Comparison of ENCODE assay signal across 9 mouse cellular contexts in the genomic region with DNA sequence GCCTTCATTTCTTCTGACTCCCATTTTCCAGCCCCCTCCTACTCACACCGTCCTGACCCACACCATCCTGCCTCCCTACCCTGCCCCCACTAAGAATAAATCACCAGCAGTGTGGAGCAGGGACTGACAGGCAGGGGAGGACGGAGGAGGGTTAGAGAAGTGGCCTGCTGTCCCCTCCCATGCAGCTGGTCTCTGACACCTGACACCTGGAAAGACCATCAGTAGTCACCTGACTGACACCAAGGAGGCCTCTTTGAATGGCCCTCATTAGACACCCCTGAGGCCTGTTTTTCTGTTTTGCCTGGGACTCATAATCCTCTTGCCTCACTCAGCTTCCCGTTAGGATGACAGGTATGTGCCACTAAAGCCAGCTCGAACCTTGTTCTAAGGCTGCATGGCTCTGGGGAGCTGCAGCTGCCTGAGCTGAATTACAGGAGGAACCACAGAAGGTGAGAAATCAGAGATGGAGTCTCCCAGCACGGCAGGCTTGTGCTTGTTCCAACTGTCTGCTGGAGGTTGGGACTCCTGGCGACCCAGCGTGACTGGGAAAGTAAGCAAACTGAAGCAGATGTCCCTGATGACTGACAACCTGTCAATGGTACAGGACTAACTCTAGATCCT. TPM values are rescaled to one million over a fixed set of nuclear protein-coding genes. Genes with fewer than 3 reads are reported as not detected.
DNase-seq lines count a peak whose midpoint lies in the region; ATAC-seq and TF ChIP-seq lines count a peak whose summit lies in the region.
"Had no signal": no experiment of that assay in that cellular context is flagged by ENCODE, and none has a peak within 500 bp of the region (broad histone marks: within the 10 kb centered on the region; RNA-seq: fewer than 3 reads in every experiment).

No protein-coding gene starts in this region.

- intact Hi-C loops in heart, adult 2 months (cut with DNase I) = no loop called here

- peak overlapping the region; percentile 38; the same call in 1 of the 2 replicates for H3K9ac ChIP-seq in heart, embryonic 15.5 days
- no peak overlapping the region for H3K9ac ChIP-seq in heart, adult 2 months (ENCODE audit: low read depth, low read length)
- H3K9ac ChIP-seq in midbrain, embryonic 11.5 days (ENCODE audit: low read length) = no peak overlapping the region
- H3K9ac ChIP-seq in midbrain, embryonic 16.5 days (ENCODE audit: low read depth, low read length) = no peak overlapping the region
- no peak overlapping the region for H3K9ac ChIP-seq in intestine, embryonic 16.5 days (ENCODE audit: low read depth, low read length)
- no peak overlapping the region for H3K9ac ChIP-seq in stomach, postnatal 0 days (ENCODE audit: low read length)

- H3K79me2 ChIP-seq in heart, adult 2 months (replicated peaks; ENCODE audit: control insufficient read depth, insufficient read depth, low read length) = no peaks in the 10 kb centered on the region

- H3K27ac ChIP-seq in heart, embryonic 15.5 days = peak overlapping the region; percentile 81
- no peak overlapping the region for H3K27ac ChIP-seq in heart, adult 2 months
- no peak overlapping the region for H3K27ac ChIP-seq in midbrain, embryonic 11.5 days (ENCODE audit: low read depth, low read length)
- H3K27ac ChIP-seq in midbrain, embryonic 16.5 days (ENCODE audit: low read length) = no peak overlapping the region
- no peak overlapping the region for H3K27ac ChIP-seq in intestine, embryonic 16.5 days (ENCODE audit: low read length)
- H3K27ac ChIP-seq in stomach, postnatal 0 days (replicated peaks) = peak overlapping the region; percentile 65

- H3K27me3 ChIP-seq in heart, embryonic 15.5 days = peaks cover 6% of the 10 kb centered on the region; the same call in 1 of the 2 replicates
- H3K27me3 ChIP-seq in heart, adult 2 months (ENCODE audit: control insufficient read depth, insufficient read depth, low read length) = no peaks in the 10 kb centered on the region
- no peaks in the 10 kb centered on the region for H3K27me3 ChIP-seq in midbrain, embryonic 11.5 days (ENCODE audit: control insufficient read depth, insufficient read depth, low read length)
- no peaks in the 10 kb centered on the region for H3K27me3 ChIP-seq in midbrain, embryonic 16.5 days (ENCODE audit: control insufficient read depth, insufficient read depth, low read depth, low read length)
- H3K27me3 ChIP-seq in intestine, embryonic 16.5 days (replicated peaks; ENCODE audit: control insufficient read depth, insufficient read depth, low read length) = no peaks in the 10 kb centered on the region
- no peaks in the 10 kb centered on the region for H3K27me3 ChIP-seq in stomach, postnatal 0 days (ENCODE audit: control insufficient read depth, insufficient read depth, low read length)

- H3K4me3 ChIP-seq in heart, embryonic 15.5 days = no peak overlapping the region
- H3K4me3 ChIP-seq in heart, adult 2 months = no peak overlapping the region
- no peak overlapping the region for H3K4me3 ChIP-seq in midbrain, embryonic 11.5 days (ENCODE audit: low read depth, low read length)
- H3K4me3 ChIP-seq in midbrain, embryonic 16.5 days (ENCODE audit: low read depth, low read length) = no peak overlapping the region
- no peak overlapping the region for H3K4me3 ChIP-seq in intestine, embryonic 16.5 days (ENCODE audit: low read length)
- no peak overlapping the region for H3K4me3 ChIP-seq in stomach, postnatal 0 days (ENCODE audit: low read depth, low read length)

- no peak for TF ChIP-seq CTCF in heart, adult 2 months (IDR thresholded peaks at IDR 0.05)
- no peak for TF ChIP-seq CTCF in stomach, postnatal 0 days (IDR thresholded peaks at IDR 0.05; ENCODE audit: low read depth)

- no peak for TF ChIP-seq EP300 in heart, adult 2 months (IDR thresholded peaks at IDR 0.05; ENCODE audit: insufficient read depth, low read depth, low read length)
- no peak for TF ChIP-seq EP300 in stomach, postnatal 0 days (optimal IDR thresholded peaks at IDR 0.05)

- no peaks in the 10 kb centered on the region for H3K9me3 ChIP-seq in heart, embryonic 15.5 days (replicated peaks)
- no peaks in the 10 kb centered on the region for H3K9me3 ChIP-seq in midbrain, embryonic 11.5 days (ENCODE audit: control insufficient read depth, low read length)
- no peaks in the 10 kb centered on the region for H3K9me3 ChIP-seq in midbrain, embryonic 16.5 days (replicated peaks; ENCODE audit: control insufficient read depth, low read length, poor library complexity, severe bottlenecking)
- no peaks in the 10 kb centered on the region for H3K9me3 ChIP-seq in intestine, embryonic 16.5 days (ENCODE audit: control insufficient read depth, low read length)
- H3K9me3 ChIP-seq in stomach, postnatal 0 days (ENCODE audit: control insufficient read depth, low read length) = no peaks in the 10 kb centered on the region

- no peak for DNase-seq in heart, adult 2 months
- peak; percentile 75 for DNase-seq in midbrain, embryonic 11.5 days (ENCODE audit: low spot score, missing footprints)
- DNase-seq in stomach, postnatal 0 days (ENCODE audit: low spot score) = no peak
- DNase-seq in cerebellum, adult 9-11 months = no peak
- no peak for DNase-seq in layer of hippocampus, adult 8-10 months (ENCODE audit: low spot score in 2 of 2)
- DNase-seq: layer of hippocampus, adult 9-11 months had no signal

- peak; percentile 12 for ATAC-seq in heart, embryonic 15.5 days (replicated peaks; ENCODE audit: insufficient number of reproducible peaks, insufficient read depth, low FRiP score, low read depth)
- 0 out of 2 replicates have a peak, but pooled peaks have one; percentile 6 for ATAC-seq in midbrain, embryonic 11.5 days (ENCODE audit: low FRiP score)
- ATAC-seq in midbrain, embryonic 16.5 days = no peak
- ATAC-seq in intestine, embryonic 16.5 days = peak; percentile 27
- ATAC-seq in stomach, postnatal 0 days (ENCODE audit: low FRiP score, low TSS enrichment) = no peak

- peaks cover 50% of the 10 kb centered on the region for H3K4me1 ChIP-seq in heart, embryonic 15.5 days (replicated peaks)
- H3K4me1 ChIP-seq in heart, adult 2 months (ENCODE audit: control insufficient read depth, insufficient read depth, low read length) = peaks cover 2% of the 10 kb centered on the region
- no peaks in the 10 kb centered on the region; the same call in 1 of the 2 replicates for H3K4me1 ChIP-seq in midbrain, embryonic 11.5 days (ENCODE audit: control insufficient read depth, insufficient read depth, low read length)
- H3K4me1 ChIP-seq in midbrain, embryonic 16.5 days (ENCODE audit: control insufficient read depth, insufficient read depth, low read length) = no peaks in the 10 kb centered on the region
- H3K4me1 ChIP-seq in intestine, embryonic 16.5 days (ENCODE audit: control insufficient read depth, insufficient read depth, low read length) = peaks cover 28% of the 10 kb centered on the region
- H3K4me1 ChIP-seq in stomach, postnatal 0 days (replicated peaks; ENCODE audit: control insufficient read depth, insufficient read depth) = peaks cover 3% of the 10 kb centered on the region; the same call in 1 of the 2 replicates

- WGBS in heart, embryonic 15.5 days = 19% methylated on average over 7 of the region's 7 CpGs
- whole genome bisulfite sequencing in heart, adult 2 months = 26% methylated on average over 7 of the region's 7 CpGs
- WGBS in midbrain, embryonic 11.5 days = 15% methylated on average over 7 of the region's 7 CpGs
- 17% methylated on average over 7 of the region's 7 CpGs for WGBS in midbrain, embryonic 16.5 days
- WGBS in intestine, embryonic 16.5 days = 13% methylated on average over 7 of the region's 7 CpGs
- 26% methylated on average over 7 of the region's 7 CpGs for WGBS in stomach, postnatal 0 days

- no peak for TF ChIP-seq POLR2A in heart, adult 2 months (IDR thresholded peaks at IDR 0.05; ENCODE audit: insufficient read depth, low read depth, low read length)

- peak overlapping the region; percentile 40 for H3K4me2 ChIP-seq in heart, embryonic 15.5 days
- H3K4me2 ChIP-seq in midbrain, embryonic 11.5 days = no peak overlapping the region
- H3K4me2 ChIP-seq in midbrain, embryonic 16.5 days (ENCODE audit: low read length) = no peak overlapping the region
- H3K4me2 ChIP-seq in intestine, embryonic 16.5 days (ENCODE audit: low read depth, low read length) = peak overlapping the region; percentile 39
- no peak overlapping the region for H3K4me2 ChIP-seq in stomach, postnatal 0 days (replicated peaks; ENCODE audit: low read depth)

- H3K36me3 ChIP-seq in heart, embryonic 15.5 days = peaks cover 20% of the 10 kb centered on the region
- H3K36me3 ChIP-seq in heart, adult 2 months (ENCODE audit: control insufficient read depth, insufficient read depth, low read length) = no peaks in the 10 kb centered on the region
- peaks cover 9% of the 10 kb centered on the region for H3K36me3 ChIP-seq in midbrain, embryonic 11.5 days (ENCODE audit: control insufficient read depth, insufficient read depth, low read length)
- peaks cover 16% of the 10 kb centered on the region for H3K36me3 ChIP-seq in midbrain, embryonic 16.5 days (ENCODE audit: control insufficient read depth, insufficient read depth, low read length)
- H3K36me3 ChIP-seq in intestine, embryonic 16.5 days (ENCODE audit: control insufficient read depth, insufficient read depth, low read length) = peaks cover 13% of the 10 kb centered on the region
- H3K36me3 ChIP-seq in stomach, postnatal 0 days (ENCODE audit: control insufficient read depth, insufficient read depth, low read length) = peaks cover 3% of the 10 kb centered on the region; the same call in 1 of the 2 replicates

RNA-seq across cellular contexts. Expression of a gene that starts 9.3 kb away (rescaled TPM):
- 11.6 and 16.5 TPM in 2 replicates for polyA plus RNA-seq in heart, embryonic 15.5 days (2015; fragmentation: Nextera tagmentation; extraction: Ambion mirVana)
- total RNA-seq in heart, adult 2 months (2021) = 1 to 10 TPM; 3.0 to 4.7 TPM
- polyA plus RNA-seq in heart, adult 2 months (2012; rRNA removed) = 8.3 and 9.9 TPM in 2 replicates
- polyA plus RNA-seq in midbrain, embryonic 11.5 days (2014; fragmentation: Nextera tagmentation; extraction: Ambion mirVana) = 13.1 and 15.0 TPM in 2 replicates
- 15.6 and 16.1 TPM in 2 replicates for polyA plus RNA-seq in midbrain, embryonic 16.5 days (2015; fragmentation: Nextera tagmentation; extraction: Ambion mirVana)
- 15.7 and 16.6 TPM in 2 replicates for polyA plus RNA-seq in intestine, embryonic 16.5 days (2015; fragmentation: Nextera tagmentation; extraction: Ambion mirVana)
- polyA plus RNA-seq in stomach, postnatal 0 days (2015; fragmentation: Nextera tagmentation; extraction: Ambion mirVana) = 19.0 and 22.8 TPM in 2 replicates
- total RNA-seq in layer of hippocampus, adult 8-10 months (2022) = 10 to 100 TPM; 10.3 to 15.4 (median 12.5) TPM

RNA-seq across cellular contexts. Expression of a gene that starts 9.6 kb away (rescaled TPM):
- polyA plus RNA-seq in heart, embryonic 15.5 days (2015; fragmentation: Nextera tagmentation; extraction: Ambion mirVana) = 912 and 1,025 TPM in 2 replicates
- total RNA-seq in heart, adult 2 months (2021) = 100 to 1,000 TPM; 748 to 906 TPM
- 1,680 and 1,786 TPM in 2 replicates for polyA plus RNA-seq in heart, adult 2 months (2012; rRNA removed)
- 323 and 337 TPM in 2 replicates for polyA plus RNA-seq in midbrain, embryonic 11.5 days (2014; fragmentation: Nextera tagmentation; extraction: Ambion mirVana)
- 492 and 497 TPM in 2 replicates for polyA plus RNA-seq in midbrain, embryonic 16.5 days (2015; fragmentation: Nextera tagmentation; extraction: Ambion mirVana)
- polyA plus RNA-seq in intestine, embryonic 16.5 days (2015; fragmentation: Nextera tagmentation; extraction: Ambion mirVana) = 527 and 530 TPM in 2 replicates
- 584 and 595 TPM in 2 replicates for polyA plus RNA-seq in stomach, postnatal 0 days (2015; fragmentation: Nextera tagmentation; extraction: Ambion mirVana)
- total RNA-seq in layer of hippocampus, adult 8-10 months (2022) = 100 to 1,000 TPM; 161 to 224 (median 198) TPM

RNA-seq across cellular contexts. Expression of a gene that starts 30.2 kb away (rescaled TPM):
- 19.8 and 25.7 TPM in 2 replicates for polyA plus RNA-seq in heart, embryonic 15.5 days (2015; fragmentation: Nextera tagmentation; extraction: Ambion mirVana)
- total RNA-seq in heart, adult 2 months (2021) = 10 to 100 TPM; 24.4 to 26.8 TPM
- 26.2 and 49.3 TPM in 2 replicates for polyA plus RNA-seq in heart, adult 2 months (2012; rRNA removed)
- polyA plus RNA-seq in midbrain, embryonic 11.5 days (2014; fragmentation: Nextera tagmentation; extraction: Ambion mirVana) = 7.4 and 9.1 TPM in 2 replicates
- polyA plus RNA-seq in midbrain, embryonic 16.5 days (2015; fragmentation: Nextera tagmentation; extraction: Ambion mirVana) = 2.5 and 4.0 TPM in 2 replicates
- 7.0 and 7.9 TPM in 2 replicates for polyA plus RNA-seq in intestine, embryonic 16.5 days (2015; fragmentation: Nextera tagmentation; extraction: Ambion mirVana)
- 32.4 and 37.9 TPM in 2 replicates for polyA plus RNA-seq in stomach, postnatal 0 days (2015; fragmentation: Nextera tagmentation; extraction: Ambion mirVana)
- total RNA-seq in layer of hippocampus, adult 8-10 months (2022) = 1 to 10 TPM; 2.3 to 3.3 (median 2.6) TPM

RNA-seq across cellular contexts. Expression of a gene that starts 37.4 kb away (rescaled TPM):
- 28.3 and 37.6 TPM in 2 replicates for polyA plus RNA-seq in heart, embryonic 15.5 days (2015; fragmentation: Nextera tagmentation; extraction: Ambion mirVana)
- 10 to 100 TPM; 17.7 to 19.4 TPM for total RNA-seq in heart, adult 2 months (2021)
- polyA plus RNA-seq in heart, adult 2 months (2012; rRNA removed) = 36.2 and 38.7 TPM in 2 replicates
- polyA plus RNA-seq in midbrain, embryonic 11.5 days (2014; fragmentation: Nextera tagmentation; extraction: Ambion mirVana) = 31.5 and 34.6 TPM in 2 replicates
- 96.8 and 106 TPM in 2 replicates for polyA plus RNA-seq in midbrain, embryonic 16.5 days (2015; fragmentation: Nextera tagmentation; extraction: Ambion mirVana)
- 37.6 and 40.0 TPM in 2 replicates for polyA plus RNA-seq in intestine, embryonic 16.5 days (2015; fragmentation: Nextera tagmentation; extraction: Ambion mirVana)
- polyA plus RNA-seq in stomach, postnatal 0 days (2015; fragmentation: Nextera tagmentation; extraction: Ambion mirVana) = 22.9 and 24.4 TPM in 2 replicates
- total RNA-seq in layer of hippocampus, adult 8-10 months (2022) = 10 to 100 TPM; 65.0 to 75.5 (median 71.4) TPM

RNA-seq across cellular contexts. Expression of a gene that starts 42.9 kb away (rescaled TPM):
- polyA plus RNA-seq in heart, embryonic 15.5 days (2015; fragmentation: Nextera tagmentation; extraction: Ambion mirVana) = 0.92 and 1.1 TPM in 2 replicates
- under 1 TPM; 0.11 to 0.29 TPM for total RNA-seq in heart, adult 2 months (2021)
- 1.2 and 2.0 TPM in 2 replicates for polyA plus RNA-seq in heart, adult 2 months (2012; rRNA removed)
- polyA plus RNA-seq in midbrain, embryonic 11.5 days (2014; fragmentation: Nextera tagmentation; extraction: Ambion mirVana) = 0.54 and 1.0 TPM in 2 replicates
- 0.97 and 1.1 TPM in 2 replicates for polyA plus RNA-seq in midbrain, embryonic 16.5 days (2015; fragmentation: Nextera tagmentation; extraction: Ambion mirVana)
- polyA plus RNA-seq in intestine, embryonic 16.5 days (2015; fragmentation: Nextera tagmentation; extraction: Ambion mirVana) = 0.84 and 1.6 TPM in 2 replicates
- 0.38 and 0.65 TPM in 2 replicates for polyA plus RNA-seq in stomach, postnatal 0 days (2015; fragmentation: Nextera tagmentation; extraction: Ambion mirVana)
- 1 to 10 TPM in 3 of 4 experiments, under 1 TPM in 1; 0.68 to 1.8 (median 1.6) TPM for total RNA-seq in layer of hippocampus, adult 8-10 months (2022)

Comparison
In these comparisons a context has a peak if more than half of its experiments do, and no peak if none do; other contexts are left out.
1. ATAC-seq: peak in heart, embryonic 15.5 days (single experiment), midbrain, embryonic 11.5 days (single experiment) and intestine, embryonic 16.5 days (single experiment); none in midbrain, embryonic 16.5 days (single experiment) and stomach, postnatal 0 days (single experiment).
2. H3K27ac ChIP-seq: peak in heart, embryonic 15.5 days (single experiment) and stomach, postnatal 0 days (single experiment); none in heart, adult 2 months (single experiment), midbrain, embryonic 11.5 days (single experiment), midbrain, embryonic 16.5 days (single experiment) and intestine, embryonic 16.5 days (single experiment).
3. H3K4me2 ChIP-seq: peak in heart, embryonic 15.5 days (single experiment) and intestine, embryonic 16.5 days (single experiment); none in midbrain, embryonic 11.5 days (single experiment), midbrain, embryonic 16.5 days (single experiment) and stomach, postnatal 0 days (single experiment).